Mouse (Mus musculus) ES-E14 (cell line): ENCODE data around the gene Tagap1. TPM values are rescaled to one million over a fixed set of nuclear protein-coding genes. Genes with fewer than 3 reads are reported as not detected.
A peak's percentile ranks its signal among the peaks of the same experiment; 100 is the strongest.
"Not testable (repeated sequence)": the region's sequence is repeated elsewhere in the genome, so short reads cannot be mapped to it uniquely, and the experiment has no call there.

ENCODE experiments used
- DNase-seq: peaks from one replicate; pipeline ENCODE4 v3.0.0-alpha.2; 2013; ENCODE audit warnings: low read depth, low spot score
- H3K27ac ChIP-seq: 2 replicates; pipeline ENCODE4 v1.5.1; 2012; ENCODE audit warnings: low read depth, mild to moderate bottlenecking, low read length, moderate library complexity, mixed read lengths; ENCODE audit not compliant: poor library complexity, insufficient read depth, severe bottlenecking
- H3K36me3 ChIP-seq: 2 replicates; pipeline ENCODE4 v1.6.1; 2012; ENCODE audit warnings: mild to moderate bottlenecking, low read length, moderate library complexity, mixed read lengths; ENCODE audit not compliant: control insufficient read depth, poor library complexity, insufficient read depth, severe bottlenecking
- H3K4me1 ChIP-seq, 2 experiments: fragments of 150-350 bp in 1 of 2; sonication (generic) in 1 of 2; 2 replicates each; pipeline ENCODE4 v1.6.1; 2012; ENCODE audit warnings: low read length in 2 of 2, mild to moderate bottlenecking in 1 of 2, mixed read lengths in 1 of 2; ENCODE audit not compliant: control insufficient read depth in 2 of 2, insufficient read depth in 2 of 2, poor library complexity in 1 of 2
- H3K4me3 ChIP-seq, 2 experiments: fragments of 150-350 bp in 1 of 2; sonication (generic) in 1 of 2; 2 replicates each; pipeline ENCODE4 v1.5.1; 2012; ENCODE audit warnings: low read length in 2 of 2, low read depth in 1 of 2, mild to moderate bottlenecking in 1 of 2, mixed read lengths in 1 of 2; ENCODE audit not compliant: insufficient read depth in 1 of 2, poor library complexity in 1 of 2, severe bottlenecking in 1 of 2
- H3K9ac ChIP-seq: 2 replicates; pipeline ENCODE4 v1.6.1; 2012; ENCODE audit warnings: low read depth, mild to moderate bottlenecking, low read length, mixed read lengths; ENCODE audit not compliant: poor library complexity, insufficient read depth, severe bottlenecking
- H3K9me3 ChIP-seq: fragments of 150-350 bp; sonication (generic); 2 replicates; pipeline ENCODE4 v1.6.1; 2012; ENCODE audit warnings: low read depth, mild to moderate bottlenecking, low read length; ENCODE audit not compliant: control insufficient read depth, insufficient read depth
- in situ Hi-C, 2 experiments: fragments of 600-800 bp; cut with MboI; formaldehyde crosslinking; loops; one replicate each; pipeline ENCODE4 v1.15.1; 2025; ENCODE audit warnings: low sequenced_read_pairs in 2 of 2, inconsistent platforms in 1 of 2; ENCODE audit not compliant: unreplicated experiment in 2 of 2
- total RNA-seq: library from RNA; depleted of rRNA; stranded (reverse); fragments of 300-350 nt; gene quantifications from 2 replicates; pipeline ENCODE4 v1.2.3, GENCODE M21; 2012

Gene Tagap1
- total RNA-seq, 1 experiment: 6.5 TPM

- in situ Hi-C loops: loop anchor here in 1 of 2 experiments (25.0 kb wide), 1 partner anchor 978 kb away; the partner anchor contains the start of genes Rsph3a and Tagap
- not testable (repeated sequence) for H3K9ac ChIP-seq, H3K4me1 ChIP-seq, H3K4me3 ChIP-seq, H3K27ac ChIP-seq, DNase-seq, H3K9me3 ChIP-seq, H3K36me3 ChIP-seq
Measured at GRCm38 (mm10) chr17:6959543-6960259, 1.3 kb downstream of the Tagap1 start.

GRCm38 (mm10) chr17:6958881-6959280 is 2.1 kb downstream of the Tagap1 start:
- not testable (repeated sequence) for H3K9ac ChIP-seq, H3K27ac ChIP-seq, H3K36me3 ChIP-seq, DNase-seq, H3K4me1 ChIP-seq, H3K4me3 ChIP-seq, H3K9me3 ChIP-seq
- in situ Hi-C loops: loop anchor here in 1 of 2 experiments (25.0 kb wide), 1 partner anchor 978 kb away; the partner anchor contains the start of genes Rsph3a and Tagap

GRCm38 (mm10) chr17:6948769-6949228 is 12.2 kb downstream of the Tagap1 start:
- H3K4me1 ChIP-seq, H3K9me3 ChIP-seq, DNase-seq, H3K36me3 ChIP-seq, H3K27ac ChIP-seq, in situ Hi-C loops: not testable (repeated sequence)
- Histone ChIP-seq H3K4me3 (peak overlapping the region; percentile 68 to 74), H3K9ac (peak overlapping the region; percentile 69; the same call in 1 of the 2 replicates)

GRCm38 (mm10) chr17:6947984-6948768 is 12.8 kb downstream of the Tagap1 start, which contains the start of gene Rsph3b:
TSS of gene Rsph3b (minus strand) at chr17:6948682.
- peak within 1 kb of the TSS; percentile 68 to 74 for H3K4me3 ChIP-seq
- H3K9ac ChIP-seq: peak within 1 kb of the TSS; percentile 69
- H3K27ac ChIP-seq, H3K4me1 ChIP-seq, in situ Hi-C loops, H3K9me3 ChIP-seq, H3K36me3 ChIP-seq: not testable (repeated sequence)
- DNase-seq: peak; percentile 43

GRCm38 (mm10) chr17:6947637-6947983 is 13.3 kb downstream of the Tagap1 start:
- Histone ChIP-seq H3K4me3 (peak overlapping the region; percentile 68 to 74; a peak in 3 of 4 replicates), H3K9ac (peak overlapping the region; percentile 66; the same call in 1 of the 2 replicates)
- H3K4me1 ChIP-seq, H3K36me3 ChIP-seq, H3K27ac ChIP-seq, H3K9me3 ChIP-seq, in situ Hi-C loops, DNase-seq: not testable (repeated sequence)

GRCm38 (mm10) chr17:6942560-6942959 is 18.4 kb downstream of the Tagap1 start:
- H3K9ac ChIP-seq, in situ Hi-C loops, H3K4me3 ChIP-seq, DNase-seq, H3K9me3 ChIP-seq, H3K4me1 ChIP-seq, H3K36me3 ChIP-seq, H3K27ac ChIP-seq: not testable (repeated sequence)

- H3K4me1 ChIP-seq, in situ Hi-C loops, DNase-seq, H3K27ac ChIP-seq, H3K4me3 ChIP-seq, H3K36me3 ChIP-seq, H3K9ac ChIP-seq, H3K9me3 ChIP-seq: not testable (repeated sequence)
Measured at GRCm38 (mm10) chr17:6931625-6932024, 29.3 kb downstream of the Tagap1 start.

- H3K9me3 ChIP-seq: not testable (repeated sequence)
Measured at GRCm38 (mm10) chr17:6920351-6920894, 40.5 kb downstream of the Tagap1 start.

More at GRCm38 (mm10) chr17:6920351-6920894, 40.5 kb downstream of the Tagap1 start:
- H3K4me3 ChIP-seq, H3K36me3 ChIP-seq, H3K27ac ChIP-seq, H3K9ac ChIP-seq, in situ Hi-C loops, DNase-seq, H3K4me1 ChIP-seq: not testable (repeated sequence)
